Mouse (Mus musculus) cerebellum, postnatal 4 days (tissue): ENCODE data around the gene Ust.

Experiments used
- DNase-seq, 2 experiments: peaks; one replicate each; pipeline ENCODE4 v3.0.0; 2022; ENCODE audit warnings: low spot score in 2 of 2, mixed read lengths in 1 of 2

Gene Ust

DNA sequence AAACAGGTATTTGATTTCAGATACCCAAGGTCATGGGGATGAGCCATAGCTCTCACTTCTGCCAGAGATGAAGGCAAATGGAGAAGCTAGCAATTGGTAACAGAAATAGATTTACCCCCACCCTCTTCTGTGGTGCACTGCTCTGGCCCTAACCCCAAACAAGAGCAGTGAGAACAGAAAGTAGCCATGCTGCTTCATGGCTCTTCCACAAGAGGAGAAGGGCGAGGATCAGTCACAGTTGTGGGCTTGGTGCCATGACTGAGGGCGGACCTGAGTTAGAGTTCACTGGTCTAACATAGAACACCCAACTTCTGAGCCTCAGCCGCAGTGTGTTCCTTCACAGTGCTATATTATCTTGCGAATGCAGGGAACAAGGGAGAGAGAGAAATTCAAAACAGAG lies 13.8 kb downstream of the Ust start:
- DNase-seq: no peak

DNA sequence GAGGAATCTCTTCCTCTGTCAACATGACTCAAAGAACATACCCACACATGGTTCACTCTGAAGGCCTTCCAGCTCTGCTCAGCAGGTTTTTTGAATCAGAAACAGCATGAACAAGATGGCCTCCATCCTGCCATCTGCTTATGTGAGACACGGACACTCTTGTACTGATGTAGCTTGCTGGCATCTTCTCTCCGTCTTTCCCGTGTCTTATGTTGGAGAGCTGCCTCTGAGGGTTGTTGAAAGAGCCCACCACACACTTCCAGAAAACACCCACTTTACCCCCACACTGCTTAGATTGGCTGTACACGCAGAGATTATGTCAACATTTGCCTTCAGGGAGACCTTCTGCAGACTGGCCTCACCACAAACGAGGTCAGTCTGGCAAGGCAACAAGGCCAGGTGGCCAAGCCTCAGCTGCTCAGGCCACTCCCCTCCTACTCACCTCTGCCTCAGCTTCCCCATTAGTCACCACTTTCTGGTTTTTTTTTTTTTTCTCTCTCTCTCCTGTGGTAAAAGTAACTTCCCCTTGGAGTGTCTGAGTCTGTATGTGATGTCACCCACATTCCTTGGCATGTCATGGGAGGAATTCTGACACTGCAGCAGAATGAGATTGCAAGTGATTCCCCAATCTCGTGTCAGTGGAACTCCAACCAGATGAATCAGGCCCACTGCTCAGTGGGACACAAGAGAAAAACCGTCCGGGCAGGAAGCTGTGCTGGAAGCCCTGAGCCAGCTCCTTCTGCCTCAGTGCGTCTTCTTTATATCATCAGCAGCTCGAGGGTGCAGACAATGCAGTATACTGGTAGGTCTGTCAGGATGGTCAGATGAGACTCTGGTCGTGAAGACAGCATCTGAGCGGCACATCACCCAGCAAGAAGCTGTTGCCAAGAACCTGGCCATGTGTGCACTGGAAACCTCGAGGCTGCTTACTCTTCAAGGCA lies 19.4 kb downstream of the Ust start:
- no peak for DNase-seq

DNA sequence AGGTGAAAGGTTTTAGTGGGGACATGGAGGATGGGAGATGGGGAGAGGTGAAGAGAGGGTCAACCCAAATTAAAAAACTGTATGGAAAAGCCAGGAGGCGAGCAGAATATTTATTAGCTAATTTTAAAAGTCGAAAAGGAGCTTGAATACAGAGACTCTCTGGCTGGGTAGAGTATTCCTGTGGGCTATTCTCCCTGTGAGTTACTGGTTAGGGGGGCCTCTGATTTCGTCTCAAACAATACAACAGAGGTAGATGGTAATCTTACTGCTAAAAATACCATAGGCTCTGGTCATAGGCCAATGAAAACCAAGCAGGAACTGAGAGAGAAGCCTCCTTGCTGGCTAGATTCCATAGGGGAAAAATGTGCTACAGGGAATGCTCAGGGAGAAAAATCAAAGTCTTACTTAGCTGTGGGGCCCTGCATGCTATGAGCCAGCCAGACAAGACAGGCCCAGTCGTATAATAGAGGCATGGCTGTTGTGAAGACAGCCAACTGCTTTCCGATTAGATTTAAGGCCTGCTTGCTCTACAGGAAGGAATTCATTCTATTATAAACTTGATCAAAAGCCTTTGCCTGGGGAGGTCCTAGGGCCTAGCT lies 23.0 kb downstream of the Ust start:
- no peak for DNase-seq

DNA sequence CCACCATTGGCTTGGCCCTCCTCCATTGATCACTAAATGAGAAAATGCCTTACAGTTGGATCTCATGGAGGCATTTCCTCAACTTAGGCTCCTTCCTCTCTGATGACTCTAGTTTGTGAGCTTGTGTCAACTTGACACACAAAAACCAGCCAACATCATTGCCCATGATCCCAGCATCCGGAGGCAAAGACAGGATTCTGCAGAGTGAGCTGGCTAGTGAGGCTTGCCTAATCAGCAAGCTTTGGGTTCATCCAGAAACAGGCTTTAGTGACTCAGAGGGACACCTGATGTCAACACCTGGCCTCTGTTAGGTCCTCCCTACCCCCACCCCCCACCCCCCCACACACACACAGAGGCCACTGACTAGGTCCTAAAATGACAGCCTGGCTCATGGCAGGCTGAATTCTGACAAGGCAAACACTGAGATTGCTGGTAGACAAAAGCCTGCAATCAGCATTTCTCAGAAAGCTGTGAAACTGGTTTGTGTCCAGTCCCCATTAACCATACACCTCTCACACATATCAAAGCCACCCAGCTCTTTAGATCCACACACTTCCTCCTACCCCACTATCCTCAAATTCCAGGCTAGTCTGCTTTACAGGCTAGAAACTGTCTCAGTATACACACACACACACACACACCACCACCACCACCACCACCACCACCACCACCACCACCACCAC lies 26.6 kb downstream of the Ust start:
- no peak for DNase-seq

GRCm38 (mm10) chr10:8487388-8487787 lies 31.2 kb downstream of the Ust start:
- no peak for DNase-seq

DNA sequence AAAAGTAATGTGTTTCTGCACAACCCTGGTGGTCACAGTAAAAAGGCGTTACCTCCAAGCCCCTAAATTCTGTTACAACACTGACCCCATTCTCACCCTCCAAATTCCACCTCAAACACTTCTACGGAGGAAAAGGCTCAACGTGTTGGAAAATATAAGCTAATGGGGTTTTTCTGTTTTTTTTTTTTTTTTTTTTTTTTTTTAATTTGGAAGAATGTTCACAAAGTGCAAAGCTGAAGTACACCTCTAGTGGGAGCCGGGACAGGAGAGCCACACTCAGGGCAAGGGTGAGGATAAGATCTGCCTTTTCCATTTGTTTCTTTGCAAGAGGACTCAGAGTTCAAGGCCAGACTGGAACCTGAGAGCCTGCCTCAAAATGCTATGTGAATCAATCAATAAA lies 34.1 kb downstream of the Ust start:
- DNase-seq: no peak

GRCm38 (mm10) chr10:8482779-8483178 lies 35.8 kb downstream of the Ust start:
- no peak for DNase-seq

DNA sequence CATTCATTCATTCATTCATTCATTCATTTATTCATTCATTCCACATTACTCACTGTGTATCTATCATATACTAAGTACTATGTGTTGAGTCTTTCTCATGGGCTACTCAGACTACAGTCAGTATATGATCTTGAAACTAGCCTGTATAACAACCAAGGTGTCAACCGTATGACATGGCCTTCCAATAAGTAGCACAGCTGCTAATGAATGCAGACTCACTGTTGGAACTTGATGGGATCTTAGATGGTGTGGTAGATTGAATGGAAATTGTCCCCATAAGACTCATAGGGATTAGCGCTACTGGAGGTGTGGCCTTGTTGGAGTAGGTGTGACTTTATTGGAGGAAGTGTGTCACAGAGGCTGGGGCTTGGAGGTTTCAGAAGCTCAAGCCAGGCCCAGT lies 38.8 kb downstream of the Ust start:
- no peak for DNase-seq

GRCm38 (mm10) chr10:8477936-8478335 lies 40.7 kb downstream of the Ust start:
- no peak for DNase-seq

- DNase-seq: no peak
Observed at GRCm38 (mm10) chr10:8471995-8472394, 46.6 kb downstream of the Ust start.

DNA sequence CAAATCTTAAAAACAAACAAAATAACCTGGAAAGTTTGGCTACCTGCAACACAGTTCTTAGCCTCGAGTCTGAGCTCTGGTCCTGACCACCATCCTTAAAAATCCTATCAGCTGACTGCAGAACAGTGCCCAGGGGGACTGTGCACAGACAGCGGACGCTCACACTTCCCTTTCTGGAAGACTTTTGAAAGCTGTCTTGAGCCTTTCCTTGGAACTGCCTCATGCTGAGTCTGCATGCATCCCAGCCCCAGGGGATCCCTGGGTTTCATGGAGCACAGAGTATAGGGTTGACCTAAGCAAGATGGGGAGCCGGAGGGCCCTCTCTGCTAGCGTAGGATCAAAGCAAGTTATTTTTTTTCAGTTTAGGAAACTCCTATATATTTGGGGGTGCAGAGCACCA lies 47.6 kb downstream of the Ust start:
- DNase-seq: no peak

GRCm38 (mm10) chr10:8469516-8469915 lies 49.1 kb downstream of the Ust start:
- DNase-seq: no peak

DNA sequence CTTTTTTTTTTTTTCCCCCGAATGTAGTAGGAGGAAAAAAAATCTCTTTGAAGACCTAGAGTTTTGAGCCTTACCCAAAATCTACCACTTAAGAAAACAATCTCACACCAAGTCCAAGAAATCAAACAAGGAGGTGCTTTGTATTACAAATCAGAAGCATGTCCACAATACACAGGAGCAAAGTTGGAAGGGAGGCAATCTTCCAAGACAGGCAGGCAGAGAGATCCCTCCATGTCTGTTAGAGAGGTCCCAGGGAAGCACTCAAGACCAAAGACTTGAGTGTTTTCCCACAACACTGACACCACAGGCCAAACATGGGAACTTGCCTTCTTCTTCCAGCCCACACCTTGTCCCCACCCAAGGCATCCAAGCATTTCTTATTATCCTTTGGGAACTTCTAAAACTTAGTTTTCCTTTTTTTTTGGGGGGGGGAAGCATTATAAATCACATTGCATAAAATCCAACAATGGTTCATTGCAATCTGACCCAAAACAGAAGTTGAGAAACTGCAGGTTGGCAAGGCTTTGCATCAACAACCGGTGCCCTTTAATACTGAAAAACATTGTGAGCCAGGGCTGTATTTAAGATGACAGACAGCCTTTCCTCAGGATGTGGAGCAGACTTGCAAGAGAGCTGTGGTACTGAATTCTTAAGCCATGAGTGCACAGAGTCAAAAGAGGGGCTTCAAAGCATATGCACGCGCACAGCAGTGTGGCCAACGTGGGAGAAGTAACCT lies 49.8 kb downstream of the Ust start:
- DNase-seq: no peak

DNA sequence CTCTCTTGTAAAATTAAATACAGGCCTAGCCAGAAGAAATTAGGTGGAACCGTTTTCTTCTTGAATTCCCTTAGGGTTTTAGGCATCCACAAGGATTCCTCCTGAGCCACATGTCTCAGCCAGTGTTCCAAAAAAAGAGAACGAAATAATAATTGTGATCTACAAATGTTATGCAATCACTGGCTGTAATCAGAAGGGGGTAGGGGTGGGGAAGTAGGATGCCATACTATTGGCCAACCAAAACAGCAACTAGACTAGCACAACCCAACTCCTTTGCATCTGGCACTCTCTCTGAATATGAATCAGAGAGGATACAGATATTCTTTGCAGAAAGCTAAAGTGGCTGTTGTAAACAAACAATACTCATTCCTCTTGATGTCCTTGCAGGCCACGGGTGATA lies 52.7 kb downstream of the Ust start:
- no peak for DNase-seq

DNA sequence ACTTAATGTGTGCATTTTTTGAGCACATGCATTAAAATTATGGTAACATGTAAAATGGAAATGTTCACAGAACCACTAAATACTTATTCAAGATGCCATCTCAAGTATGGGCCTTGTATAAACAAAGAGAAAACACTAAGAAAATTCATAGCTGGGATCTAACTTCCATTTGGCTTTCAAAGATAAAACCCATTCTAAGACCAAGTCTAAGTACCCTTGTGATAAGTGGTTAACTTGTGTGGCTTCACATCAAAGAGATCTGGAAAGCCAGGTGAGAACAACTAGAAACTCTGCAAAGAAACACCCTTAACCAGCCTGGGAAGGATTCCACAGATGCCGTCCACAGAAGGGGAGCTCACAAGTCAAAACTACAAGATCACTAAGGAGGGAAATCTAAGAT lies 53.4 kb downstream of the Ust start:
- DNase-seq: no peak

- no peak for DNase-seq
Observed at GRCm38 (mm10) chr10:8461372-8461771, 57.3 kb downstream of the Ust start.

DNA sequence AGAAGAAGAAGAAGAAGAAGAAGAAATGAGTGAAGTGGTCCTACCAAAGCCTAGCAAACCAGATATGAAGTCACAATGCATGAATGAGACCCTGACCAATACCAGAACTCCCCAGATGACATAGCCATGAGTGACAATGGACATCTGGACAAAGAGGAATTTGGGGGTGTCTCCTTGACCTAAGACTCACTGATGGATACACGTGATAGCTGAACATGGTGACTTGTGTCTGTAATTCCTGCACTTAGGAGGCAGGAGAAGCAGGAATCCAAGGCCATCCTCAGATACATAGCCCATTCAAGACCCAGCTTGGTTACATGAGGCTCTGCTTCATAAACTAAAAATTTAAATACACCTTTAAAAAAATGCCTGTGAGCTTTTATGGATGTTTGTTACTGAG lies 63.9 kb downstream of the Ust start:
- DNase-seq: no peak

GRCm38 (mm10) chr10:8447681-8448080 lies 70.9 kb downstream of the Ust start:
- no peak for DNase-seq

DNA sequence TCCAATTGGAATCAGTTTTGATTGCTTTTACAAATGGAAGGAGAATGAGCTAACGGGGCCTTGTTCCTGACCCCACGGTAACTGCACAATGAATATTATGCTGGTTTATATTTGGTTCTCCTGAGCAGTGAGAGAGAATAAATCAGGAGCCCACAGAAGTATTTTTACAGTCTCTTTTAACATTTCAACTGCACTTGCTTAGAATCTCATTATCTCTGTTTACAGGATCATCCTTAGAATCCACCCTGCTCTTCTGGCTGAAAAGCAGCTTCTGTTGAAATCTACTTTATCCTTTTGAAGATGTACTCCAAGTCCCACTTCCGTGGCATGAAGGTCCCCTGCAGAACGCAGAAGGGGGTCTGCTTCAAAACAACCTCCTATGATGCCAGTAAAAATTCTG lies 71.7 kb downstream of the Ust start:
- DNase-seq: no peak

DNA sequence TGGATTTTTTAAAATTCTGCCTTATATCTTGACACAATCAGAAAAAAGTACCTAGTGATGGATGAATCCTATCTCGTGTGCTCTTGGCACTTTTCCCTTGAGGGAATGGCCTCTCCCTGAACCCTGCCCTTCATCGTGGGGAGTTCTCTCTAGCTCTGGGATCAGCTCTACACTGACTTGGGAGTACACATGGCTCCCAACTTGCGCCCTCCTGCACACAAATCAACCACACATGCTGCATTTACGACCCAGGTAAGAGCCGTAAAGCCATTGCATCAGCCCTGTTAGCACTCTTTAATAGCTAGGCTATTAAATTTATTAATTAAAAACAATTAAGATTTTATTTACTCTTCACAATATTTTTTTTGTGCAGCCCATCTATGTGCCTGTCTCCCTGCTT lies 74.6 kb downstream of the Ust start:
- no peak for DNase-seq

- DNase-seq: no peak
Observed at GRCm38 (mm10) chr10:8431857-8432256, 86.8 kb downstream of the Ust start.
